Mouse (Mus musculus): ENCODE data around the gene Dip2a.

The Dip2a gene

GRCm38 (mm10) chr10:76239401-76239800 lies 105.7 kb downstream of the Dip2a start:
- DNase-seq: no peak

- DNase-seq: peak; percentile 91
Observed at GRCm38 (mm10) chr10:76237341-76238225, 107.5 kb downstream of the Dip2a start, which contains the start of gene Prmt2. Gene Prmt2 (minus strand): TSS chr10:76237865.

- no peak for DNase-seq
Observed at GRCm38 (mm10) chr10:76229627-76230026, 115.5 kb downstream of the Dip2a start.

GRCm38 (mm10) chr10:76225944-76226343 lies 119.1 kb downstream of the Dip2a start:
- DNase-seq: no peak

- no peak for DNase-seq
Observed at GRCm38 (mm10) chr10:76218240-76218639, 126.9 kb downstream of the Dip2a start.

- DNase-seq: no peak
Observed at GRCm38 (mm10) chr10:76217056-76217455, 128.0 kb downstream of the Dip2a start.

GRCm38 (mm10) chr10:76214161-76214560 lies 130.9 kb downstream of the Dip2a start:
- no peak for DNase-seq

- no peak for DNase-seq
Observed at GRCm38 (mm10) chr10:76212121-76212520, 133.0 kb downstream of the Dip2a start.

- DNase-seq: no peak
Observed at GRCm38 (mm10) chr10:76210806-76211205, 134.3 kb downstream of the Dip2a start.

Measured in thymus, postnatal 4 days (tissue).